Mouse (Mus musculus): ENCODE measurements around the gene Acox1.

The Acox1 gene

DNA sequence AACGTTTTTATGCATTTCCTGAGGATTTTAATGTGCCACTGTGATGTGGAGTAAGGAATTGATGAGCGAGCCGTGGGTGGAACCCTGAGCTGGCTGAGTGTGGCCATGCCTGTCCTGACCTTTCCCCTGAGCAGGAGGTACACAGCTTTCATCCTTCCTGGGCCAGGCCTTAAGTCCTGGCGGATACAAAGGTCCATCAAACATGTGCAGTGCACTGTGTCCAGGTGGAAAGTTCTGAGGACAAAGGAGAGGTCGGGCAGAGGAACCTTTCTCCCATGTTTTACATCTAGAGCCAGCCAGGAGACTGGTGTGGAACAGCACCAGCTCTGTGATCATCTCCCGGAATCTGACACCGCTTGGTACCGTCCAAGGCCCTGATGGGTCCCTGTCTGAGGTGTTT lies 10.4 kb upstream of the Acox1 start:
- no peak for DNase-seq

DNA sequence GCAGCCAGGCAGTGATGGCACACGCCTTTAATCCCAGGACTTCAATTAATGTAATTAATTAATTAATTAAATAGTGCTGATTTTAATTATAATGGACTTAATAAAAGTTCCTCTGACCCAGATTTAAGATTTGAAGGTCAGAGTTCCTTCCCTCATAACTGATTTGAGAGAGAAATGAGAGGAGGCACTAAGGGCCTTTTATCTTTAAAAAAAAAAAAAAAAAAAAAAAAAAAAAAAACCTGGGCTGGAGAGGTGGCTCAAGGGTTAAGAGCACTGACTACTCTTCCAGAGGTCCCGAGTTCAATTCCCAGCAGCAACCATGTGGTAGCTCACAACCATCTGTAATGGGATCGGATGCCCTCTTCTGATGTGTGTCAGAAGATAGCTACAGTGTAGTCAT lies 9.8 kb upstream of the Acox1 start:
- DNase-seq = no peak

GRCm38 (mm10) chr11:116206678-116207077 lies 7.8 kb upstream of the Acox1 start:
- DNase-seq = no peak

GRCm38 (mm10) chr11:116203150-116203549 lies 4.3 kb upstream of the Acox1 start:
- no peak for DNase-seq

- DNase-seq = no peak
Measured at GRCm38 (mm10) chr11:116201151-116201550, 2.3 kb upstream of the Acox1 start.

DNA sequence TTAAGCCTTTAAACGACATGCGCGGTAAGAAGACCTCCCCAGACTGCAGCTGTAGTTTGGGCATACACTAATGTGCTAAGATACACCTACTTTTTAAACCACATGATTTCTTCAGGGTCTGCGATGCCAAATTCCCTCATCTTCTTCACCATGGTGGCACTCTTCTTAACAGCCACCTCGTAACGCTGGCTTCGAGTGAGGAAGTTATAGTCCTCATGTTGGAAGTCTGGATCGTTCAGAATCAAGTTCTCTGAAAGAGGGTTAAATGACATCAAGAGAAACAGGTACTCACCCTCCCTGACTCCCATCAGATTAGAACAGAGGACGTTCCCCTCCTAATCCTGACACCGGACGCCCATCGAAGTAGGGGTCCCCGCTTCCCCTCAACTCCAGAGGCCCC lies 713 bp downstream of the Acox1 start:
- no peak for DNase-seq

GRCm38 (mm10) chr11:116197584-116197906 lies 1.3 kb downstream of the Acox1 start:
- DNase-seq = no peak

DNA sequence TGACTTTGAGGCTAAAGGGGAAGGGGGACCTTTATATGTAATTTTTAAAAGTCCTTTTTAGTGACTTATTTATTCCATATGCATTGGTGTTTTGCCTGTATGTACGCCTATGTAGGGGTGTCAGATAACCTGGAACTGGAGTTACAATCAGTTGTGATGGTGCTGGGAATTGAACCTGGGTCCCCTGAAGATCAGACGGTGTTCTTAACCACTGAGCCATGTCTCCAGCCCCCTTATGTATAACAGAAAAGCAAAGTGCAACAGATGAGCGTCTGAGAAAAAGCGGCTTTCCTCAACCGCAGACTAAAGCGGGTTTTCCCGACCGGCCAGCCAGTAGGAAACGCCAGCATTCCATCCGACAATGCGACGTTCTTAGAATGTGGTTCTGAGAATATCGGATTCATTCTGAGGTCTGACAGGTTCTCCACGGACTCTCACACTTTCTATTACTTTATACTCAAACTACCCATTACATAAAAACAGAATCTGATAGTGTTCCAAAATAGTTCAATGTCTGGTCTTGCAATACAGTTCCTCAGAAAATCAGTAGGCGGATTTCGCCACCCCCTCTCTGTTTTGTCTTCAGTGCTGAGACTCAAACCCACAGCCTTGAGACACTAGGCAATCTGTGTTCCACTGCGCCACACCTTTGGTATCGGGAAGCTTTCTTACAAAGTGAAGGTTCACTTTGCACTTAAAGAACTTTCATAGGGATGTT lies 1.8 kb downstream of the Acox1 start:
- DNase-seq = peak; percentile 62

DNA sequence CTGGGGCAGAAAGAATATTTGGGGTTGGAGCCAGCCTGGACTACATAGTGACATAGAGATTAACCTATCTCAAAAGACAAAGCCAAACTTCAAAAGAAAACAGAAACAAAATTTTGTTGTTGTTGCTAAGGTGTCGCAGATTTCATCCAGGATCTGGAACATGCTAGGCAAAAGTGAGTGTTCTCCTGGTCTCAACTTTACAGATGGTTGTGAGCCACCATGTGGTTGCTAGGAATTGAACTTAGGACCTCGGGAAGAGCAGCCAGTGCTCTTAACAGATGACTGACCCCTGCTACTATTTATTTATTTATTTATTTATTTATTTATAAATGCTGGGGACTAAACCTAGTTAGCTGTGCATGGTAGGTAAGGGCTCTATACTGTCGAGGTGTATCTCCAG lies 2.5 kb downstream of the Acox1 start:
- DNase-seq = no peak

DNA sequence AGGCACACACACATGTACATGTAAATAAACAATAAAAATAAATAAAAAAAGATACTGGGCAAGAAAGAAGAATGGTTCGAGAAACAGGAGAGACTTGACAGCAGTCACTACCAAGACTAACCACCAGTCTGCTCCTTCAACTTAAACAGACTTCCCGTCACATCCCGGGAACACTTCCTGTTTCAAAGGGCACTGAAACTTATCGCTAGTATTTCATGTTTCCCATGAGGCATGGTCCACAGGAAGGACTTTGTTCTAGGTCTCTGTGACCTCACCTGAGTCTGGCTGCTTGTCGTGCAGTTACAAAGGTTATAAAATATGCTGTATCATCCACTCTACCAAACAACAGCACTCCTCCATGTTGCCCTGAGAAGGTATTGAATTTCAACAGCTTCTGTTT lies 3.6 kb downstream of the Acox1 start:
- DNase-seq = peak; percentile 31

GRCm38 (mm10) chr11:116194619-116195018 lies 4.2 kb downstream of the Acox1 start:
- DNase-seq = no peak

GRCm38 (mm10) chr11:116187226-116187930 lies 11.5 kb downstream of the Acox1 start:
- DNase-seq = no peak

GRCm38 (mm10) chr11:116186360-116186759 lies 12.5 kb downstream of the Acox1 start:
- peak; percentile 59 for DNase-seq

DNA sequence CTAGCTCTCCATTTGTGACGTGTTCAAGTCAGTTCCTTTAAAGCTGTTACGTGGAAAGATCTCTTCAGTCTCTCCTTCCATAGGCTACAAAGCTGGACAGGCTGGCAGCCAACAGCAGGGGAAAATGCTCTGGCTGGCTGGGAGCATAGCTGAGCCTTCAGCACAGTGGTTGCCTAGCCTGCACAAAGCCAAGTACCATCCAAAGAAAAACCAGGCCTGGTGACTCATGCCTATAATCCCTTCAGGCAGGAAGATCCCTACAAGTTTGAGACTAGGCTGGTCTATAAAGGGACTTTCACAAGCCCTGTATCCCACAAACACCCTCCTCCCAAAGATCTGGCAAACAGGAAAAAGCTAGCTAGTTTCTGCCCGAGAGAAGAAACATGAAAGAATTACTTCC lies 13.0 kb downstream of the Acox1 start:
- no peak for DNase-seq

GRCm38 (mm10) chr11:116178411-116179121 lies 20.3 kb downstream of the Acox1 start:
- peak; percentile 69 for DNase-seq

GRCm38 (mm10) chr11:116176010-116176409 lies 22.8 kb downstream of the Acox1 start:
- DNase-seq = no peak

GRCm38 (mm10) chr11:116174775-116175448 lies 23.9 kb downstream of the Acox1 start:
- DNase-seq = no peak

DNA sequence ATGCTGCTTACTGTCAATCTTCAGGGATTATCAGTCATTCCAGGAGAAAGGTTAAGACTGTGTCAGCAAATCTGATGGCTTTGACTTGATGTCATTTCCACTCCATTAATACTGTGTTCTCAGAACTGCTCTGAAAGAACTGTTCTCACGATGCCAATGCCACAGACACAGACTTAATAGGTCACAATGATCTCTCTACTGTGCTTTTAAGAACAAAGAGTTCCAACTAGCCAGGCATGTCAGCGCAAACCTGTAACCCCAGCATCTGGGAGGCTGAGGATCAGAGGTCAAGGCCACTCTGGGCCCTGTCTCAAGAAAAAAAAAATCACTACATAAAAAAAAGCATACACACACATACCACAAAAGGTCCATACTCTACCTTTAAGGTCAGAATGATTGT lies 26.9 kb downstream of the Acox1 start:
- DNase-seq = no peak

DNA sequence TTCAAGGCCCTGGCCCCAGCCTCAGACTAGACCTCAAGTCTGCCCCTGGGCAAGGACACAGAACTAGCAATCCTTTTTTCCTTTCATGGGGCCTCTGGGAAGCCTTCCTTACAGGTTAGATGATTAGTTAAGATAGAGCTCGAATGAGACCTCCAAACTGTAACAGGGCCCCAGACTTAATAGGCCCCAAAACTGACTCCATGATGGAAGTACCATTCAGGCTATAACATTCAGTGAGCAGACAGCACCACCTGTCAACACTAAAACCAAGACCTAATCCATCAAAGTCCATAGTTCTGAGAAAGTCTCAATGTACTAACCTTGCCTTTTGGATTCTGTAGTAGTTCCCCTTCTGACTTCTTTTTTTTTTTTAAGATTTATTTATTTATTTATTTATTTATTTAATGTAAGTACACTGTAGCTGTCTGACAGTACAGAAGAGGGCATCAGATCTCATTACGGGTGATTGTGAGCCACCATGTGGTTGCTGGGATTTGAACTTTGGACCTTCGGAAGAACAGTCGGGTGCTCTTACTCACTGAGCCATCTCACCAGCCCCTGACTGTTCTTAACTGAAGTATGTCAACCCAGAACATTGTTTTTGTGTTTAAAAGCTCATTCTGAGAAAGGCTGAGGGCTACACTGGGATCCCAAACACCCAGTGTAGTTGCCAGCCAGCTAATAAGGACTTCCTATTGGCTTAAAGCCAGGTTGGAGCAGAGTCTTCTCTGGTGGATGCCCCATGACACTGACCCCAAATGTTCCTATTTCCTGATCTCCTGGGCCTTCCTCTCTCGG lies 28.6 kb downstream of the Acox1 start:
- no peak for DNase-seq

GRCm38 (mm10) chr11:116169214-116169613 lies 29.6 kb downstream of the Acox1 start:
- DNase-seq = no peak

DNA sequence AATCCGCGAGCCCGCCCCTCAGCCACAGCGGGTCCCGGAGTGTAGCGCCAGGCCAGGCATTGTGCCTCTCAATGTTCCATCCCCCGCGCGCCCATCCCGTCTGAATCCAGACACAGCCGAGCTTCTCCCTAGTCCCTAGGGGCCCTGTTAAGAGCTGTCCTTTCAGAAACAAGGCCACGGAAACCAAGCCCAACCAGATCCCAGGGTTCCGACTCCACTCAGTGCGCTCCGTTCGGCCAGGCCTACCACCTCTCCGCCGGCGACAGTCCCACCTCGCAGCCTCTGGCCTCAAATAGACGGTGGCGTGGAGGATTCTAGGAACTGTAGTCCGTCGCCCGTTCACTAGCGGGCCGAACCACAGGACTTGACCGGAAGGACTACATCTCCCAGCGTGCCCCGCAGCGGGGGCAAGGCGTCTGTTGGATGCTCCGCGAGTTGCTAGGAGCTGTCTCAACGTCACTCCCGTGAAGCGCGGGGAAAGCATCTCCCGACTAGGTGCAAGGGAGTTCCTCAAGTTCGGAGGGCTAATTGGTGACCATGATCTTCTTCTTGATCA lies 30.9 kb downstream of the Acox1 start, which contains the start of gene Fbf1:
Fbf1 (minus strand) TSS at position 283 of the 556 bp plus-strand sequence.
- DNase-seq = peak; percentile 97

- DNase-seq = no peak
Measured at GRCm38 (mm10) chr11:116167232-116167631, 31.6 kb downstream of the Acox1 start.

Measured in lung, postnatal 36 days (tissue).